Mouse (Mus musculus): ENCODE results near the gene Dnajb13. TPM values are rescaled to one million over a fixed set of nuclear protein-coding genes. Genes with fewer than 3 reads are reported as not detected.

Gene Dnajb13
- polyA plus RNA-seq, 1 experiment from 2014 or later = 0.50 TPM

Other genes with a start within 250 kb of the Dnajb13 start
- gene P4ha3, start 229.4 kb downstream of the Dnajb13 start, polyA plus RNA-seq (2015; fragmentation: Nextera tagmentation; extraction: Ambion mirVana) = 7.2 and 9.3 TPM in 2 replicates
- gene C2cd3, start 142.7 kb downstream of the Dnajb13 start, polyA plus RNA-seq (2015; fragmentation: Nextera tagmentation; extraction: Ambion mirVana) = 23.6 and 29.8 TPM in 2 replicates
- 72.5 and 79.5 TPM in 2 replicates for gene Ppme1, start 142.7 kb downstream of the Dnajb13 start, polyA plus RNA-seq (2015; fragmentation: Nextera tagmentation; extraction: Ambion mirVana)
- gene Ucp3, start 42.0 kb downstream of the Dnajb13 start, polyA plus RNA-seq (2015; fragmentation: Nextera tagmentation; extraction: Ambion mirVana) = 0.09 and 0.14 TPM in 2 replicates
- gene Ucp2, start 21.6 kb downstream of the Dnajb13 start, polyA plus RNA-seq (2015; fragmentation: Nextera tagmentation; extraction: Ambion mirVana) = 221 and 250 TPM in 2 replicates
- gene Coa4, start 22.1 kb upstream of the Dnajb13 start, polyA plus RNA-seq (2015; fragmentation: Nextera tagmentation; extraction: Ambion mirVana) = 23.4 and 26.3 TPM in 2 replicates
- gene Rab6a, start 92.5 kb upstream of the Dnajb13 start, polyA plus RNA-seq (2015; fragmentation: Nextera tagmentation; extraction: Ambion mirVana) = 88.3 and 91.1 TPM in 2 replicates
- gene Mrpl48, start 93.3 kb upstream of the Dnajb13 start, polyA plus RNA-seq (2015; fragmentation: Nextera tagmentation; extraction: Ambion mirVana) = 81.5 and 82.3 TPM in 2 replicates
- 4.3 and 4.9 TPM in 2 replicates for gene Plekhb1, start 147.5 kb upstream of the Dnajb13 start, polyA plus RNA-seq (2015; fragmentation: Nextera tagmentation; extraction: Ambion mirVana)
- 35.2 and 41.0 TPM in 2 replicates for gene Fam168a, start 191.7 kb upstream of the Dnajb13 start, polyA plus RNA-seq (2015; fragmentation: Nextera tagmentation; extraction: Ambion mirVana)

Data from kidney, embryonic 16.5 days (tissue).